Mouse (Mus musculus) heart, adult 2 months (tissue): Measurements from ENCODE around the gene Acvr1b.

Source experiments
- CTCF ChIP-seq: fragments of 200-600 bp; IDR thresholded peaks from 2 replicates; pipeline ENCODE4 v1.8.1; 2022; ENCODE audit warnings: antibody characterized with exemption, mild to moderate bottlenecking, moderate library complexity
- POLR2A ChIP-seq: fragments of 200-500 bp; IDR thresholded peaks from 2 replicates; pipeline ENCODE4 v1.6.1; 2011; ENCODE audit warnings: mild to moderate bottlenecking, low read depth, low read length, control low read depth; ENCODE audit not compliant: insufficient read depth

- TF ChIP-seq CTCF, result peak; percentile 96
- TF ChIP-seq POLR2A, result no peak
These were observed 63.0 kb downstream of the Acvr1b start for GRCm38 (mm10) chr15:101236878-101237277.
